Mouse (Mus musculus) heart, adult 9 months (tissue): ENCODE data around the gene Fam173a.
"Not testable (repeated sequence)": the region's sequence is repeated elsewhere in the genome, so short reads cannot be mapped to it uniquely, and the experiment has no call there.

Experiments
- DNase-seq, 2 experiments: peaks; one replicate each; pipeline ENCODE4 v3.0.0; 2022; ENCODE audit warnings: low spot score in 2 of 2

Fam173a gene

GRCm38 (mm10) chr17:25828712-25829557, 36.2 kb upstream of the Fam173a start, which contains the start of gene Jmjd8:
TSS of gene Jmjd8 (plus strand) at chr17:25828867.
- peak; percentile 79 to 80 for DNase-seq

GRCm38 (mm10) chr17:25828223-25828594, 35.5 kb upstream of the Fam173a start:
- no peak for DNase-seq

DNA sequence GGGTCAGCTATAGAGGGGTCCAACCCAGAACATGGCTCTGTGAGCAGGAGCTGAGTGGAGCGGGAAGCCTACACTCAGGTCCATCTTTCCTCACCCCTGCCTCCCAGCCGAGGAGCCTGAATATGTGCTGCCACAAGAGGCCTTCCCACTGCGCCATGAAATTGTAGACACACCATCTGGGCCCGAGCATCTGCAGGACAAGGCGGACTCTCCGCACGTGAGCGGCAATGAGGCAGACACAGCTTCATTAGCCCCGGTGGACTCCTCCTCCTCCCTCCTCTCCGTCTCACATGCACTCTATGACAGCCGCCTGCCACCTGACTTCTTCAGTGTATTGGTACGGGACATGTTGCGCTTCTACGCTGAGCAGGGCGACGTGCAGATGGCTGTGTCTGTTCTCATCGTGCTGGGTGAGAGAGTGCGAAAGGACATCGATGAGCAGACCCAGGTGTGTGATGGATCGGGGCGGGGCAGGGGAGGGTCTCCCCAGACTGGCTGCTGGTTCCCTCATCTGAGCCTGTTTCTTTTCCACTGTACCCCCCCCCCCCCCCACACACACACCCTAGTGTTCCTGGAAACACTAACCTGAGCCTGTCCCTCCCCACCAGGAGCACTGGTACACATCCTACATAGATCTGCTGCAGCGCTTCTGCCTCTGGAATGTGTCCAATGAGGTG, 35.0 kb upstream of the Fam173a start:
- DNase-seq: no peak

DNA sequence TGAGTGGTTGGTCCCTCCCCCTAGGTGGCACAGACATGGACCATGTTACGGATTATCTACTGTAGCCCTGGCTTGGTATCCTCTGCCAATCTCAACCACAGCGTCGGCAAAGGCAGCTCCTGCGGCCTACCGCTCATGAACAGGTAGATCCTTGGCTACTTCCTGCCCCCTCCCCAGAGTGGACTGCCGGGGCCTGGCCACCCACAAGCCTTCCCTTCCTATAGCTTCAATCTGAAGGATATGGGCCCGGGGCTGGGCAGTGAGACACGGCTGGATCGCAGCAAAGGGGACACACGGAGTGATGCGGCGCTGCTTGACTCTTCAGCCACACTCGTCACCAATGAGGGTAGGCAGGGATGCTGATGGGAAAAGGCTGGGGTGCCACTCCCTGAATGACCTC, 34.3 kb upstream of the Fam173a start:
- no peak for DNase-seq

DNA sequence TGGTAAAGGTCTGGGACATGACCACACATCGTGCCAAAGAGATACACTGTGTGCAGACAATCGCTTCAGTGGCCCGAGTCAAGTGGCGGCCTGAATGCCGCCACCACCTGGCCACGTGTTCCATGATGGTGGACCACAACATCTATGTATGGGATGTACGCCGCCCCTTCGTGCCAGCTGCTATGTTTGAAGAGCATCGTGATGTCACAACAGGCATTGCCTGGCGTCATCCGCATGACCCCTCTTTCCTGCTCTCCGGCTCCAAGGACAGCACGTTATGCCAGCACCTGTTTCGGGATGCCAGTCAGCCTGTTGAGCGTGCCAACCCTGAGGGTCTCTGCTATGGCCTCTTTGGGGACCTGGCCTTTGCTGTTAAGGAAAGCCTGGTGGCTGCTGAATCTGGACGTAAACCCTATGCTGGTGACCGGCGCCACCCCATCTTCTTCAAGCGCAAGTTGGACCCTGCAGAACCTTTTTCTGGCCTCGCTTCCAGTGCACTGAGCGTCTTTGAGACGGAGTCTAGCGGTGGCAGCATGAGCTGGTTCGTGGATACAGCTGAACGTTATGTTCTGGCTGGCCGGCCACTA, 33.4 kb upstream of the Fam173a start:
- no peak for DNase-seq

- no peak for DNase-seq
These were observed 32.6 kb upstream of the Fam173a start for GRCm38 (mm10) chr17:25825311-25825710.

DNA sequence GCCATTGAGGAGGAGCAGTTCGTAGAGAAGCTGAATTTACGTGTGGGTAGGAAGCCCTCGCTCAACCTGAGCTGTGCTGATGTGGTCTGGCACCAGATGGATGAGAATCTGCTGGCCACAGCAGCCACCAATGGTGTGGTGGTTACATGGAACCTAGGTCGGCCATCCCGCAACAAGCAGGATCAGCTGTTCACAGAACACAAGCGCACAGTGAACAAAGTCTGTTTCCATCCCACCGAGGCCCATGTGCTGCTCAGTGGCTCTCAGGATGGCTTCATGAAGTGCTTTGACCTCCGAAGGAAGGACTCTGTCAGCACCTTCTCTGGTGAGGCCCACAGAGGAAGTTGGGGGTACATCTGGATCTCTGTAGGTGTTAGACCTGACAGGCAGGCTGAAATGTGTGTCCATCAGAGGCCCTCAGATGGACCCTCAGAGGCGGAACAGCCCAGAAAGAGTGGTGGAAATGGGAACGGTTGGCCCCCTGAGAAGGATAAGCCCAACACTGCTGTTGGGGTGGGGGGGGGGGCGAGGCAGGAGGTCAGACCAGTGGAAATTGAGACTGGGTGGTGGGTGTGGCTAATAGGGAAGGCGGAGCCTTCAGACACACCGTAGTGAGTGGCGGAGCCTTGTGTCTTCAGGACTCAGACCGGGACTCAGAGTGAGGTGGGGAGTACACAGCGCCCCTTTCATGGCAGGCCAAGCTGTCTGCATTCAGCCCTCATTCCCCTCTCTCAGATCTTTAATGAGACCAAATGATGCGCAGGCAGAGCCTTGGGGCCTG, 31.9 kb upstream of the Fam173a start:
- DNase-seq: no peak

DNA sequence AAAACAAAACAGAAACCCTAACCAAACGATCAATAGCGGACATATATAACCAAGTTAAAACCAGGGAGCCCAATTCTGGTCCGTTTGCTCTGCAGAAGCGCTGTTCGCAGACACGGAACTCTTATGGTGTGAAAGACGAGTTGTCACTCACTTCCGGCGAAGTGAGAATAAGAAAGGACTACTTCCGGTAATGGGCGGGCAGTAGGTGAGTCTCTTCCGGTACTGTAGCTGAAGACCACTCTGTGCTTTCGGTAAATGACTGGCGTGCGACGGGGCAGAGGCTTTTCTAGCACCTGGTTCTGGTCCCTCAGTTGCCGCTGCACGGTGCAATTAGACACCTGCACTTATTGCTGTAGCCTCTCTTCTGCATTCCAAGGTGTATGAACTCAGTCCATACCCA, 30.8 kb upstream of the Fam173a start, which contains the start of gene Wdr24:
Gene Wdr24 (plus strand): TSS at position 176 of the 400 bp plus-strand sequence.
- peak; percentile 58 to 78 for DNase-seq

DNA sequence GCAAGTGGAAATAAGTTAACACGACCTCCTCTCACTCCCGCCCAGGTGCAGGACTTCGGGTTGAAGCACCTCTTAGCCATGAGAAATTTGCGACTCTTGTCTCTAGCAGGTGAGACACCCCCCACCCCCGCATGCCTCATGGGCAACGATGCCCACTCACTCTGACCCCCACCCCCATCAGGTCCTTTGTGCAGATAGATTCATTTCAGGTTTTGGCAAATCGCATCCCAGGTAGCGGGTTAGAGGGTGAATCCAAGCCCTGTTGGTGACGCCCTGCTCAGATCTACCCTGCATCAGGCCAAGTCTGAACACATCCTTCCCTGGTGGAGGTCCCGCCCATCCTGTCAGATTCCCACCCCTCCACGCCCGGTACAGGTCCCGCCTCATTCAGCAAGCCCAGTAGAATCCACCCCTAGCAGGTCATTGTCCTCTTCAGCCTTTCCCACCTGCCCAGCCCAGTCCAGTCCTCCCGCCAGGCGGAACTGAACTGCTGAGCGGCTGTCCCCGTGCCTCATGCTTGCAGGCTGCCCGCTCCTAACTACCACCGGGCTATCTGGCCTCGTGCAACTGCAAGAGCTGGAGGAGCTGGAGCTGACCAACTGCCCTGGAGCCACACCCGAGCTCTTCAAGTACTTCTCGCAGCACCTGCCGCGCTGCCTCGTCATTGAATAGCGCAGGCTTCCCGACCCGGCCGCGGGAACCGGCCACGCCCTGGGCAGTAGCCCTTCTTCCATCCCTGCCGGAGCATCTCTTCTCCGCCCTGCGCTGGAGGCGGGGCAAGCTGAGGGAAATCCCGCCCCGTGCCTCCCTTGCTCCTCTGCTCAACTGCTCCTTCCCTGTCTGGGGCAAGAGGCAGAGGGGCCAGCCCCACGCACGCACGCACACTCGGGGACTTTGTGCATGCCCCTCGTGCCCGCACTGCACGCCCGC, 26.4 kb upstream of the Fam173a start:
- DNase-seq: no peak

DNA sequence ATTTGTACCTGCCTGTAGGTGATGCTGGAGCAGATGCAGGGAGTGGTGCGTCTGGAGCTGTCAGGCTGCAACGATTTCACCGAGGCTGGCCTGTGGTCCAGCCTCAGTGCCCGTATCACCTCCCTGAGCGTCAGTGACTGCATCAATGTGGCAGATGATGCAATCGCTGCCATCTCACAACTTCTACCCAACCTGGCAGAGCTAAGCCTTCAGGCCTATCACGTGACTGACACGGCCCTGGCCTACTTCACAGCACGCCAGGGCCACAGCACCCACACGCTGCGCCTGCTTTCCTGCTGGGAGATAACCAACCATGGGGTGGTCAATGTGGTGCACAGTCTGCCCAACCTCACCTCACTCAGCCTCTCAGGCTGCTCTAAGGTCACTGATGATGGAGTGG, 25.0 kb upstream of the Fam173a start:
- DNase-seq: no peak

GRCm38 (mm10) chr17:25813471-25813870, 20.8 kb upstream of the Fam173a start:
- peak in 1 of 2 experiments; percentile 51 for DNase-seq

- no peak for DNase-seq
These were observed 18.2 kb upstream of the Fam173a start for GRCm38 (mm10) chr17:25810890-25811289.

DNA sequence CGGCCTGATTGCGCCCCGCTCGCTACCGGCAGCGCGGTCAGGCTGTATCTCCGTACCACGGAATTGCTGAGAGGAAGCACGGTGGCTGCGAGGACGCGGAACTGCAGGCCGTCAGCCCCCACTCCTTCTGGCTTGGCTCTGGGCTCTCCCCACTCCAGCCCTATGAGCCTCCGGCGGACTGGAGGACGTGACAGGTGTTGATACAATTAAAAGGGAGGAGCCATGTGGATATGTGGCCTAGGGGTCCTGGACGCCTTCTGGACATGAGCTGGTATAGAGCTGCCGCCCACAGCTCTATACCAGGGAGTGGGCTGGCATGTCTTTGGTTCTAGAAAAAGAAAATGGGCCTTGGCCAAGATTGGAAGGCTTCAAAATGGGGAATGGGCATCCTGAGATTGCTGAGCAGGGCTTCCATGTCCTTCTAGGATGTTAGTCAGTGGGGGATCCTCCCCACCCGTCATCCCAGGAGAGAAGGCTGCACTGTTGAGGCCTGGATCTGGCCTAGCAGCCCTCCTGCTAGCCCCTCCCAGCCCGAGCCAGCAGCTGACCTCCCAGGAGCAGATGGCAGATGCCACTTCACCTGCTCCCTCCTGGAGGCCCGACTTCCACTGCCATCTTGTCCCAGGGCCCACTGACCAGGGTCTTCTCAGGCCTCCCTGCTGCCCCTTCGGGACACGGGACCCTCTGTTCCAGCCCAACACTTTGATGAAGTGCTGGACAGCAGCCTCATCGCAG, 17.1 kb upstream of the Fam173a start:
- DNase-seq: no peak

- DNase-seq: peak; percentile 62 to 66
These were observed 16.3 kb upstream of the Fam173a start, which contains the start of gene Fbxl16 for GRCm38 (mm10) chr17:25808789-25809605. TSS of gene Fbxl16 (plus strand) at chr17:25809085.

- no peak for DNase-seq
These were observed 15.3 kb upstream of the Fam173a start for GRCm38 (mm10) chr17:25808028-25808427.

GRCm38 (mm10) chr17:25807452-25807851, 14.8 kb upstream of the Fam173a start:
- not testable (repeated sequence) for DNase-seq

DNA sequence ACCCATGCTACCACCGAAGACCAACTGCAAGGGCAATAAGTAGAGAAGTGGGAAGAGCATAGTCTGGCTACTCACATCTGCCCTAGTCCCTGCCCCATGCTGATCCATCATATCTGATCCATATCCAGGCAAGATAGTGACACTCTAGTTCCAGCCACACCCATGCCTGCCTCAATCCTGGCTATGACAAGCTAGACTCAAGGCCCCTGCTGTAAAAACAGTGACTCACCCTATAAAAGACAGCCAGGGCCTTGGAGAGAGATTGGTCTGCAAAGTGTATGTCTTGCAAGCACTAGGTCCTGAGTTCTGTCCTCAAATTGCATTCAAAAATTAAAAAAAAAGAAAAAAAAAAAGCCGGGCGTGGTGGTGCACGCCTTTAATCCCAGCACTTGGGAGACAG, 13.8 kb upstream of the Fam173a start:
- DNase-seq: no peak

- DNase-seq: peak in 1 of 2 experiments; percentile 70
These were observed 10.3 kb upstream of the Fam173a start for GRCm38 (mm10) chr17:25802825-25803517.
